Mouse (Mus musculus) naive thymus-derived CD4-positive, alpha-beta T cell, adult 5 months (primary cell): Measurements from ENCODE around the gene Polg2. TPM values are rescaled to one million over a fixed set of nuclear protein-coding genes. Genes with fewer than 3 reads are reported as not detected.

Experiments used
- polyA plus RNA-seq: library from polyadenylated mRNA; unstranded; fragments of 100-300 nt; shearing (Covaris generic); gene quantifications from one replicate; pipeline ENCODE4 v1.2.1, GENCODE M21; 2017

Polg2 gene
- 145 TPM for polyA plus RNA-seq

DNA sequence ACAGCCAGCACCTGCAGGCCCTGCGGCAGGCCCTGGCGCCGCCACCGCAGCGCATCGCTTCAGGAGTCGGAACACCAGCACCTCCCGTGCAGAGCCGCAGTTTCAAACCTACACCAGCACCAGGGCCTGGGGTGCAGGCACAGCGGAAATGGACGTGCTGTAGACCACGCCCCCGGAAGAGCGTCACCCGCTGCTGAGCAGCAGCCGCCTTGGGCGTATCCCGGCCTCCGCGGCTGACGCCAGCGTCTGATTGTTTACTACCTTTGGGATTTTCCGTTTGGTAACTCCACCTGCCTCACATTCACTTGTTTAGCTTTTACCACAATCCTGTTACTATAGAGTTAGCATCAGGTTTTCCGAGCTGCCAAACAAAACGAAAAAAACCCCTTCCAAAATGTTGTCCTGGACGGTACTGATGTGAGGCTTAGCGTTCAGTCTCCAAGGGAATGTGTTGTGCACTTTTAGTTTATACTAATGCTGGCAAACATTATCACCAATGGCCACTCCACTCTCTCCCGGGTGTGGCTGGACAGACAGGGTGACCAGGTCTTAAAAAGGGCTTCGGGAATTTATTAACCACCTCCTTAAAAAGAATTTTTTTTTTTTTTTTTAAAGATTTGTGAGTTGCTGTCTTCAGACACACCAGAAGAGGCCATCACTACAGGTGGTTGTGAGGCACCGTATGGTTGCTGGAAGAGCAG, at the start of gene Polg2:
Gene Polg2, minus strand, starts transcription at position 150 of the 701 bp plus-strand sequence.

DNA sequence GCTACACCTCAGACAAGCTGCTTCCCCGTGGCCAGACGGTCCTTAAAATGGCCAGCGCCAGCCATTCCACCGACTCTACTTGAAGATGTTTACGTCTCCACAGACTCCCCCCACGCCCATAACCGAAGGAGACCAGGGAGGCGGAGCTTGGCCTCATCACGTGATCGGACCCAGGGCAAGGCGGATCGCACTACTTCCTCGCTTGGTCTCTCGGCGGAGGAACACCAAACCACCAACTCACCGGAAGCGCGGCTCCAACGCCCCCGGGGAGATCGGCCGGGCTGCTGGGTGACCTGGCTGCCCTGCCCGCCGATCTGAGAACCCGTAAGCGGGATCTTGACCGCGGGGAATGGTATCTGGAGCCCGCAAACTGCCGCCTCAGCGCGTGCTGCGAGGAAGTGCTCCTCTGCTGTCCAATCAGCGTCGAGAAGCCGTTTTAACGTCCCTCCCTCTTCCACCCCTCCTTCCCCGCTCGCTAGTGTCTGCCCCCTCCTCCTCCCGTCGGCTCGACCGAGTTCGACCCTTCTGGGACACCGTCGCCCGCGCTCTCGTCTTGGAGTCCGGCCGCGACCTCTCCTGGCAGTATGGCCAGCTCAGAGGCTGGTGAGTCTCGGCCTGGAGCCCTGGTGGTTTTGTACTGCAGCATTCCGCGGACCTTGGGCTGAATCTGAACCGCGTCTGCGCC, 9.6 kb upstream of the Polg2 start, which contains the start of the genes Ddx5 and Cep95:
Gene Ddx5, minus strand, starts transcription at position 411 of the 685 bp plus-strand sequence.
Gene Cep95, plus strand, starts transcription at position 478 of the 685 bp plus-strand sequence.

DNA sequence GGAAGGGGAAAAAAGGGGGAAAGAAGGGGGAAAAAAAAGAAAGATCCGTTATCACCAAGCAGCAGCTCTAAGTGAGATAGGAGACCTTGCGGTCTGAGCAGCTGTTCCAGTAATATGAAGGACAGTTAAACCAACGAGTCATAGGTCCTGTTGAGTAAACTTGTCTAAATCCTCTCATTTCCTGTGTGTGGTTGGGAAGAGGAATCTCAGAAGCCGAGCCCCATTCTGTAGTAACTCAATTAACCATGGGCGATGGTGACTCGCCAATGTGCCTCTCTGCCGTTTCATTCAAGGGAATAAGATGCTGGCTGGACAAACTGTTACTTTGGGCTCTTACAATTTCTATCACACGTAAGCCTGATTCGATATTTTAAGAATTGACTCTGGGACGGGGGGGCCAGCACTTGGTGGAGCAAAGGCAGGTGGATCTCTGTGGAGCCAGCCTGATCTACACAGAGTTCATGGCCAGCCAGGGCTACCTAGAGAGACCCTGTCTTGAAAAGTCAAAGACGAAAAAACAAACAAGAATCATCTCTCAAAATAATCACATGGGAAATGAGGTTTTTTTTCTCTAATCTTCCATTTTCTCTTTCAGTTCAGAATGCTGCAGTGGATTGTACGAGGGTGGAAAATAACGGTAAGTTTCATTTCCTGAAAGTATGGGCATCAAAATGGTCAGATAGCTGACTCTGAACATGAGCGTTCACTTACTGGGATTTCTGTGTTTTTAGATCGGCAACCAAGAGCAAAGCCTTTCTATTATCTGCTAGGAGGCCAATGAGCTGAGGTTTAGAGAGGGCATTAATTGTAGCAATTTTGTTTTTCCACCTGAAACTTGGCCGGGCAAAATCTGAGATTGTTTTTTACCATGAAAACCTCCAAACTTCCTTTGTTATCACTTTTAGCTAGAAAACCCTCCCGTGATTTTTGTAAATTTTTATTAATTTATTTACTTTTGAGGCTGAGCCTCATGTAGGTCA, 28.0 kb downstream of the Polg2 start, which contains the start of gene Milr1:
Gene Milr1, plus strand, starts transcription at position 188 of the 980 bp plus-strand sequence.

DNA sequence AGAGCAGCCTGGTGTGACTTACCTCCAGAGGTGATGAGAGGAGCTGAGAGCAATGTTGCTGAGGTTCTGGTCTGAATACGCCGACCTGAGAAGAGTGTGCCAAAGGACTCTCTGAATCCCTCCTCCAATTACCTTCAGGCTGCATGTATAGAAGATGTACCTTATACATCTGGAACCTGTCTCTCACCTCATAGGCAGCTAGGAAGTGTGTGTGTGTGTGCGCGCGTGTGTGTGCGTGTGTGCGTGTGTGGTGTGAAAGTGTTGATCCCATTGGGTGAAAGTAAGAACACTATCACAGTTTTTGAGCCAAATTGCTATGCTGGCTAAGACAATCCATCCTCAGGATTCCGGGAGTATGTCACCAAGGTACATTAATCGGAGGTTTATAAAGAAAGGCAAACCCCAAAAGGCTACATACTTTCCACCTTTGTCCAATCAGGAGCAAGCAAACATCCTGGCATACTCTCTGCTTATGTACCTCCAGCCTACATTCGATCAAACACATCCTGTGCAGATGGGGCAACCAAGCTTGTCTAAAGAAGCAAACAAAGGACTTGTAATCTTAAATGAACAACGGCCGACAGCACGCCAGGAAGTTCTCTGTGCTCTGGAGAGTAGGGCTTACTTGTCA, 29.1 kb downstream of the Polg2 start, which contains the start of gene Pecam1:
Gene Pecam1, minus strand, starts transcription at position 508 of the 631 bp plus-strand sequence.

Other genes with a start within 250 kb of the Polg2 start
- 88.4 TPM for gene Tex2, start 166.1 kb downstream of the Polg2 start, polyA plus RNA-seq
- 179 TPM for gene Pecam1, start 28.9 kb downstream of the Polg2 start, polyA plus RNA-seq
- 8.7 TPM for gene Milr1, start 28.3 kb downstream of the Polg2 start, polyA plus RNA-seq
- 1,164 TPM for gene Ddx5, start 9.6 kb upstream of the Polg2 start, polyA plus RNA-seq
- gene Cep95, start 9.7 kb upstream of the Polg2 start, polyA plus RNA-seq = 38.8 TPM
- 38.6 TPM for gene Smurf2, start 141.2 kb upstream of the Polg2 start, polyA plus RNA-seq
- gene Kpna2, start 220.0 kb upstream of the Polg2 start, polyA plus RNA-seq = 49.6 TPM
- gene 1810010H24Rik, start 246.1 kb upstream of the Polg2 start, polyA plus RNA-seq = 0.32 TPM